Comparison of ENCODE assay signal across 20 mouse cellular contexts in the genomic region with DNA sequence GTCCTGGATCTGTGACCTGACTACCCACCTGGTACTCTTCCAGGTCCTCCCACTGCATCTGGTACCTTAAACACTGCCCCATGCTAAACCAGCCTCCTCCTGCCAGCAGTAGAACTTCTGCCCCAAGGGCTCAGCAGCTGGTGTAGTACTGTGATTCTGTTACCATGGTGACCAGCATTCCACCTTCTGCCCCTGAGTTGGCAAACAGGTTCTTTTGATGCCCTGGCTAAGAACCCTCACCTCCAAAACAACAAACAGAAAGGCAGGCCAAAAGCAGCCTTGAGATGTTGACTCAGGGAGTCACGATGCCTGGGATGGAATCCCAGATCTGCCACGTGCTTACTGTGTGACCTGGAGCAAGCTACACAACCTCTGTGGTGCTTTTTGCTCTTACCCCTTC. TPM values are rescaled to one million over a fixed set of nuclear protein-coding genes. Genes with fewer than 3 reads are reported as not detected.
A peak's percentile ranks its signal among the peaks of the same experiment; 100 is the strongest.
DNase-seq lines count a peak whose midpoint lies in the region; ATAC-seq and TF ChIP-seq lines count a peak whose summit lies in the region.
"Had no signal": no experiment of that assay in that cellular context is flagged by ENCODE, and none has a peak within 500 bp of the region (broad histone marks: within the 10 kb centered on the region; RNA-seq: fewer than 3 reads in every experiment).

Cib4 (minus strand) TSS at position 139 of the 400 bp plus-strand sequence.

- no peak within 1 kb of the TSS for H3K4me2 ChIP-seq in midbrain, postnatal 0 days (ENCODE audit: low read depth, low read length, poor library complexity, severe bottlenecking)
- no peak within 1 kb of the TSS for H3K4me2 ChIP-seq in midbrain, embryonic 16.5 days (ENCODE audit: low read length)
- H3K4me2 ChIP-seq: embryonic facial prominence, embryonic 13.5 days; forebrain, embryonic 15.5 days had no signal

- no peak for ATAC-seq in midbrain, postnatal 0 days (ENCODE audit: low FRiP score)
- ATAC-seq in midbrain, embryonic 16.5 days, result no peak
- ATAC-seq: activated CD4-positive, CD25-positive, alpha-beta regulatory T cell, adult 4 months; forebrain, embryonic 15.5 days had no signal

- H3K4me3 ChIP-seq in midbrain, postnatal 0 days (ENCODE audit: low read depth, low read length), result no peak within 1 kb of the TSS
- no peak within 1 kb of the TSS for H3K4me3 ChIP-seq in midbrain, embryonic 16.5 days (ENCODE audit: low read depth, low read length)
- no peak within 1 kb of the TSS for H3K4me3 ChIP-seq in embryonic facial prominence, embryonic 10.5 days
- H3K4me3 ChIP-seq: embryonic facial prominence, embryonic 13.5 days; forebrain, embryonic 15.5 days had no signal

- H3K36me3 ChIP-seq in midbrain, postnatal 0 days (ENCODE audit: insufficient read depth, low read length), result no peaks in the 10 kb centered on the region
- no peaks in the 10 kb centered on the region for H3K36me3 ChIP-seq in midbrain, embryonic 16.5 days (ENCODE audit: control insufficient read depth, insufficient read depth, low read length)
- no peaks in the 10 kb centered on the region for H3K36me3 ChIP-seq in embryonic facial prominence, embryonic 10.5 days (replicated peaks)
- H3K36me3 ChIP-seq: embryonic facial prominence, embryonic 13.5 days; forebrain, embryonic 15.5 days had no signal

- H3K27ac ChIP-seq in midbrain, postnatal 0 days (ENCODE audit: low read depth, low read length), result no peak within 1 kb of the TSS
- no peak within 1 kb of the TSS for H3K27ac ChIP-seq in midbrain, embryonic 16.5 days (ENCODE audit: low read length)
- H3K27ac ChIP-seq in embryonic facial prominence, embryonic 10.5 days (replicated peaks), result no peak within 1 kb of the TSS
- H3K27ac ChIP-seq: embryonic facial prominence, embryonic 13.5 days; forebrain, embryonic 15.5 days had no signal

- no peak within 1 kb of the TSS for H3K9ac ChIP-seq in midbrain, postnatal 0 days (replicated peaks; ENCODE audit: low read length, poor library complexity, severe bottlenecking)
- no peak within 1 kb of the TSS for H3K9ac ChIP-seq in midbrain, embryonic 16.5 days (ENCODE audit: low read depth, low read length)
- H3K9ac ChIP-seq: embryonic facial prominence, embryonic 13.5 days; forebrain, embryonic 15.5 days had no signal

- no peak for TF ChIP-seq CTCF in midbrain, postnatal 0 days (IDR thresholded peaks at IDR 0.05)

- peak; percentile 85 for DNase-seq in adrenal gland, adult 2 months
- no peak for DNase-seq in adrenal gland, postnatal 25 days
- peak; percentile 9 for DNase-seq in midbrain, postnatal 0 days (ENCODE audit: low spot score)
- DNase-seq in embryonic facial prominence, embryonic 10.5 days (ENCODE audit: low spot score), result peak; percentile 27
- peak; percentile 74 for DNase-seq in lung, postnatal 36 days
- DNase-seq in layer of hippocampus, adult 9-10 months (ENCODE audit: low spot score), result no peak
- DNase-seq in cerebellum, postnatal 14 days, result no peak
- DNase-seq: gastrocnemius, postnatal 14 days; heart, postnatal 14 days; midbrain, embryonic 14.5 days had no signal

- H3K27me3 ChIP-seq in midbrain, postnatal 0 days (ENCODE audit: insufficient read depth, low read length), result no peaks in the 10 kb centered on the region
- no peaks in the 10 kb centered on the region for H3K27me3 ChIP-seq in midbrain, embryonic 16.5 days (ENCODE audit: control insufficient read depth, insufficient read depth, low read depth, low read length)
- no peaks in the 10 kb centered on the region for H3K27me3 ChIP-seq in embryonic facial prominence, embryonic 10.5 days (replicated peaks; ENCODE audit: low read depth, poor library complexity, severe bottlenecking)

- no peaks in the 10 kb centered on the region for H3K9me3 ChIP-seq in midbrain, postnatal 0 days (ENCODE audit: low read length)
- H3K9me3 ChIP-seq in midbrain, embryonic 16.5 days (replicated peaks; ENCODE audit: control insufficient read depth, low read length, poor library complexity, severe bottlenecking), result no peaks in the 10 kb centered on the region
- no peaks in the 10 kb centered on the region for H3K9me3 ChIP-seq in embryonic facial prominence, embryonic 10.5 days
- H3K9me3 ChIP-seq: embryonic facial prominence, embryonic 13.5 days; forebrain, embryonic 15.5 days had no signal

- no peaks in the 10 kb centered on the region for H3K4me1 ChIP-seq in midbrain, postnatal 0 days (ENCODE audit: insufficient read depth, low read length)
- peaks cover 5% of the 10 kb centered on the region; the same call in 1 of the 2 replicates for H3K4me1 ChIP-seq in midbrain, embryonic 16.5 days (ENCODE audit: control insufficient read depth, insufficient read depth, low read length)
- H3K4me1 ChIP-seq in embryonic facial prominence, embryonic 10.5 days, result peaks cover 10% of the 10 kb centered on the region

- 39% methylated on average over 2 of the region's 2 CpGs for WGBS in midbrain, postnatal 0 days
- WGBS in midbrain, embryonic 16.5 days, result 58% methylated on average over 2 of the region's 2 CpGs
- WGBS in embryonic facial prominence, embryonic 10.5 days, result 38% methylated on average over 2 of the region's 2 CpGs

RNA-seq across cellular contexts. Expression of gene Cib4, which starts in this region (rescaled TPM):
- 1 to 10 TPM in 1 of 2 experiments, under 1 TPM in 1; 0.92 to 2.4 TPM for total RNA-seq in adrenal gland, adult 2 months (2021)
- 1.7 and 3.4 TPM in 2 replicates for polyA plus RNA-seq in adrenal gland, adult 2 months (2012; rRNA removed)
- 2.2 TPM in 2 replicates for total RNA-seq in adrenal gland, postnatal 25 days (2021)
- not detected in 2 replicates for total RNA-seq in midbrain, postnatal 0 days (2014; rRNA removed)
- not detected in 2 replicates for polyA plus RNA-seq in midbrain, postnatal 0 days (2015; fragmentation: Nextera tagmentation; extraction: Ambion mirVana)
- polyA plus RNA-seq in midbrain, embryonic 16.5 days (2015; fragmentation: Nextera tagmentation; extraction: Ambion mirVana), result not detected in 2 replicates
- polyA plus RNA-seq in embryonic facial prominence, embryonic 10.5 days (2016; fragmentation: Nextera tagmentation; extraction: Ambion mirVana), result not detected in 2 replicates
- total RNA-seq: ES-E14; gastrocnemius, postnatal 14 days; heart, postnatal 14 days; left cerebral cortex, postnatal 25 days had no signal
- polyA plus RNA-seq: activated CD4-positive, CD25-positive, alpha-beta regulatory T cell, adult 4 months; embryonic facial prominence, embryonic 13.5 days; forebrain, embryonic 15.5 days; large intestine, adult 2 months; liver, embryonic 16.5 days; midbrain, embryonic 14.5 days; neural tube, embryonic 14.5 days; stomach, embryonic 14.5 days had no signal

Comparison
In these comparisons a context has a peak if more than half of its experiments do, and no peak if none do; other contexts are left out.
1. DNase-seq: peak in adrenal gland, adult 2 months (single experiment) and lung, postnatal 36 days (single experiment); none in adrenal gland, postnatal 25 days (single experiment), layer of hippocampus, adult 9-10 months (single experiment) and cerebellum, postnatal 14 days (0 of 2).
2. Peak in DNase-seq in midbrain, postnatal 0 days; RNA of the gene not detected or under 1 TPM.
3. Peak in DNase-seq in embryonic facial prominence, embryonic 10.5 days; RNA of the gene not detected or under 1 TPM.